Mouse (Mus musculus) heart, embryonic 14.5 days (tissue): ENCODE results near the gene Vmn1r57. TPM values are rescaled to one million over a fixed set of nuclear protein-coding genes. Genes with fewer than 3 reads are reported as not detected.
"Not testable (repeated sequence)": the region's sequence is repeated elsewhere in the genome, so short reads cannot be mapped to it uniquely, and the experiment has no call there.

ENCODE experiments used
- ATAC-seq: fragments of 200-750 bp; cut with Nextera tagmentation; 2 replicates; pipeline ENCODE4 v1.8.0; 2017; ENCODE audit warnings: low read depth, moderate TSS enrichment; ENCODE audit not compliant: insufficient number of reproducible peaks, insufficient read depth, low FRiP score
- H3K27ac ChIP-seq, 2 experiments: fragments of 200-500 bp in 1 of 2; fragments of 300-500 bp in 1 of 2; sonication (generic) in 1 of 2; replicated peaks in 1 of 2; 2 replicates each; pipeline ENCODE4 v1.5.1; 2012 to 2014; ENCODE audit warnings: low read depth in 2 of 2, low read length in 2 of 2, control low read depth in 1 of 2, mild to moderate bottlenecking in 1 of 2, mixed read lengths in 1 of 2; ENCODE audit not compliant: control insufficient read depth in 1 of 2, insufficient read depth in 1 of 2
- H3K27me3 ChIP-seq: fragments of 300-500 bp; sonication (generic); 2 replicates; pipeline ENCODE4 v1.6.1; 2014; ENCODE audit warnings: mild to moderate bottlenecking, low read length, control low read depth; ENCODE audit not compliant: control insufficient read depth, insufficient read depth
- H3K36me3 ChIP-seq: fragments of 300-500 bp; sonication (generic); 2 replicates; pipeline ENCODE4 v1.6.1; 2014; ENCODE audit warnings: mild to moderate bottlenecking, control low read depth, low read length, mixed read lengths; ENCODE audit not compliant: control insufficient read depth, insufficient read depth
- H3K4me1 ChIP-seq, 2 experiments: fragments of 200-500 bp in 1 of 2; fragments of 300-500 bp in 1 of 2; sonication (generic) in 1 of 2; 2 replicates each; pipeline ENCODE4 v1.6.1; 2012 to 2014; ENCODE audit warnings: low read length in 2 of 2, control low read depth in 1 of 2, mixed read lengths in 1 of 2; ENCODE audit not compliant: control insufficient read depth in 2 of 2, insufficient read depth in 2 of 2
- H3K4me2 ChIP-seq: fragments of 300-500 bp; sonication (generic); 2 replicates; pipeline ENCODE4 v1.6.1; 2014; ENCODE audit warnings: mild to moderate bottlenecking, low read length
- H3K4me3 ChIP-seq, 2 experiments: fragments of 200-500 bp in 1 of 2; fragments of 300-500 bp in 1 of 2; sonication (generic) in 1 of 2; 2 replicates each; pipeline ENCODE4 v1.5.1; 2012 to 2014; ENCODE audit warnings: low read length in 2 of 2, mild to moderate bottlenecking in 2 of 2, control low read depth in 1 of 2, low read depth in 1 of 2, moderate library complexity in 1 of 2; ENCODE audit not compliant: control insufficient read depth in 1 of 2, insufficient read depth in 1 of 2
- H3K9ac ChIP-seq: fragments of 300-500 bp; sonication (generic); 2 replicates; pipeline ENCODE4 v1.6.1; 2014; ENCODE audit warnings: mild to moderate bottlenecking, low read length
- H3K9me3 ChIP-seq: fragments of 300-500 bp; sonication (generic); 2 replicates; pipeline ENCODE4 v1.6.1; 2016; ENCODE audit warnings: low read length, control low read depth; ENCODE audit not compliant: control insufficient read depth
- WGBS: fragments of 180-500 bp; shearing (Covaris S2); extraction: QIAGEN DNeasy Blood & Tissue Kit; methylation state at CpG from one replicate; pipeline ENCODE4 v1.1.7; 2014; 5-methylcytosine and 5-hydroxymethylcytosine counted together
- polyA plus RNA-seq: library from polyadenylated mRNA; unstranded; fragments of >200 nt; fragmentation: Nextera tagmentation; extraction: Ambion mirVana; gene quantifications from 2 replicates; pipeline ENCODE4 v1.2.1, GENCODE M21; 2014

The Vmn1r57 gene
- not detected in 2 replicates for polyA plus RNA-seq

DNA sequence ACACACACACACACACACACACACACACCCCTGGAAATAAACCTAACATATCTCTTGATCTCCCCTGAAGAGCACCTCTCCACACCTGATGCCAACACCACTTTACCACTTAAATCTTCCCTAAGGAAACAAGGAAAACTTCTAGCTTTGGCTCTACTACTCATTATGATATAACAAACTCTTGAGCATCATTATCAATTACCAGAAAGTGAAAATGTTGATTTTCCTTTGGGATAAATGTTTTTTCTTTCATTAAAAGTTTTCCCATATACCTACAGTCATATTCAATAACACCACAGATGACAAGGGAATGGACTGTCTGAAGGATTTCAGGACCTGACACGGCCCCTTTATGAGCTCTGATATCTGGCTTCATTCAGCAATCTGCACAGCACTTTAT, at the start of gene Vmn1r57:
Vmn1r57 (plus strand) TSS at position 301 of the 400 bp plus-strand sequence.
- H3K27me3 ChIP-seq, H3K9me3 ChIP-seq, H3K4me2 ChIP-seq, H3K36me3 ChIP-seq, ATAC-seq, H3K9ac ChIP-seq, H3K27ac ChIP-seq, H3K4me3 ChIP-seq, H3K4me1 ChIP-seq: not testable (repeated sequence)
- WGBS, result 40% methylated on average over 1 of the region's 1 CpGs

DNA sequence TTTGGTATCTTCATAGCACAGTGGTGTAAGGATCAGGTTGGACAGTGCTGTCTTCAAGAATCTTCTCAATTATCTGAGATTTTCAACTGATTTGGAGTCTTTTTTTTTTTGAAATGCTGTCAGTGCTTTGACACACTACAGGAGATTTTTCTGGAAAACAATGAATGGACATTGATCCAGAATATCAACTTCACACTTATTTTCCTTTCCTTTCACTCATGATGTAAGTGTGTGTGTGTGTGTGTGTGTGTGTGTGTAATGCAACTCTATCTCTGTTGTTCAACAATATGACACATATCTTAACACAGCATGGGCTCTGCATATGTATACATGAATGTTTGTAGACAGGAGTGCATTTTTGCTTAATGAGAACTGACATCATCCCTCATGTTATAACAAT, 21.6 kb upstream of the Vmn1r57 start, which contains the start of gene Vmn1r56:
Vmn1r56 (minus strand) TSS at position 101 of the 400 bp plus-strand sequence.
- H3K9ac ChIP-seq, H3K4me1 ChIP-seq, ATAC-seq, H3K27me3 ChIP-seq, H3K4me3 ChIP-seq, H3K36me3 ChIP-seq, H3K27ac ChIP-seq, H3K9me3 ChIP-seq, H3K4me2 ChIP-seq: not testable (repeated sequence)

DNA sequence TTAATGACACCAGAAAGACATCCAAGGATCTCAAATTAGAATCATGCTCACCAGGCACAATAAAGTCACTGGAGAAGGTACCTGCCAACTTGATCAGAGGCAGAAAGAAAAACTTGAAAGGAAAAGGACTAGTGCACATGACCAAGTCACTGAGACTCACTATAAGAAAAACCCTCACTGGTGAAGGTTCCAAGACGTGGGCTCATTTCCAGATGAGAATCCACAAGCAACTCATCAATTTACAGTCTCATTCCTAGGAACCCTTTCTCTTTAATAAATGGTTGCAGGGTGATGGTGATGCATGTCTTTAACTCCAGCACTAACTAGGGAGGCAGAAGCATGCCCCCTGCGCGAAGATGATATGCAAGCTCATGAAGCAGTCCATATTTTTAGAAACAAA, 44.8 kb downstream of the Vmn1r57 start:
- Histone ChIP-seq H3K9ac (no peak overlapping the region), H3K4me1 (no peaks in the 10 kb centered on the region), H3K27me3 (no peaks in the 10 kb centered on the region), H3K36me3 (no peaks in the 10 kb centered on the region), H3K27ac (no peak overlapping the region), H3K9me3 (0 out of 2 replicates have a peak, but pooled peaks cover 9% of the 10 kb centered on the region), H3K4me3 (no peak overlapping the region), H3K4me2 (no peak overlapping the region)
- WGBS, result 73% methylated on average over 3 of the region's 3 CpGs
- ATAC-seq, result no peak

Other genes with a start within 250 kb of the Vmn1r57 start
- 0.42 and 0.80 TPM in 2 replicates for gene Sbk3, start 247.3 kb upstream of the Vmn1r57 start, polyA plus RNA-seq
- 29.8 and 33.5 TPM in 2 replicates for gene Zfp579, start 222.3 kb upstream of the Vmn1r57 start, polyA plus RNA-seq
- gene Zfp524, start 204.1 kb upstream of the Vmn1r57 start, polyA plus RNA-seq, result 12.6 and 13.6 TPM in 2 replicates
- 23.4 and 23.8 TPM in 2 replicates for gene Fiz1, start 203.8 kb upstream of the Vmn1r57 start, polyA plus RNA-seq
- gene Gm44973, start 203.0 kb upstream of the Vmn1r57 start, polyA plus RNA-seq, result 0.34 TPM in 1 of 2 replicates, not detected in the other
- gene Zfp865, start 198.1 kb upstream of the Vmn1r57 start, polyA plus RNA-seq, result 4.4 and 4.9 TPM in 2 replicates
- 0.73 and 1.9 TPM in 2 replicates for gene Ccdc106, start 197.9 kb upstream of the Vmn1r57 start, polyA plus RNA-seq
- not detected in 2 replicates for gene 4632433K11Rik, start 184.4 kb upstream of the Vmn1r57 start, polyA plus RNA-seq
- gene Zfp784, start 180.0 kb upstream of the Vmn1r57 start, polyA plus RNA-seq, result 5.6 TPM in 2 replicates
- 21.9 and 22.0 TPM in 2 replicates for gene Zfp580, start 167.0 kb upstream of the Vmn1r57 start, polyA plus RNA-seq
- gene U2af2, start 156.3 kb upstream of the Vmn1r57 start, polyA plus RNA-seq, result 46.8 and 66.2 TPM in 2 replicates
- 50.6 and 52.0 TPM in 2 replicates for gene Epn1, start 138.3 kb upstream of the Vmn1r57 start, polyA plus RNA-seq
- not detected in 2 replicates for gene Rfpl4, start 101.5 kb upstream of the Vmn1r57 start, polyA plus RNA-seq
- 2.2 and 2.5 TPM in 2 replicates for gene Rasl2-9, start 92.5 kb upstream of the Vmn1r57 start, polyA plus RNA-seq
- gene Vmn1r55, start 68.8 kb upstream of the Vmn1r57 start, polyA plus RNA-seq, result 0.01 TPM in 1 of 2 replicates, not detected in the other
- gene Vmn1r56, start 21.7 kb upstream of the Vmn1r57 start, polyA plus RNA-seq, result not detected in 2 replicates
- not detected in 2 replicates for gene Gm5065, start 132.0 kb downstream of the Vmn1r57 start, polyA plus RNA-seq
- gene Nlrp2, start 132.5 kb downstream of the Vmn1r57 start, polyA plus RNA-seq, result not detected in 2 replicates
- not detected in 2 replicates for gene Vmn1r58, start 194.9 kb downstream of the Vmn1r57 start, polyA plus RNA-seq
- not detected in 2 replicates for gene Vmn1r59, start 238.3 kb downstream of the Vmn1r57 start, polyA plus RNA-seq